Mouse (Mus musculus): ENCODE measurements around the gene Rimkla. TPM values are rescaled to one million over a fixed set of nuclear protein-coding genes. Genes with fewer than 3 reads are reported as not detected.

Rimkla gene
- total RNA-seq, 2 experiments from 2014 or later = 0.41 to 0.47 TPM

DNA sequence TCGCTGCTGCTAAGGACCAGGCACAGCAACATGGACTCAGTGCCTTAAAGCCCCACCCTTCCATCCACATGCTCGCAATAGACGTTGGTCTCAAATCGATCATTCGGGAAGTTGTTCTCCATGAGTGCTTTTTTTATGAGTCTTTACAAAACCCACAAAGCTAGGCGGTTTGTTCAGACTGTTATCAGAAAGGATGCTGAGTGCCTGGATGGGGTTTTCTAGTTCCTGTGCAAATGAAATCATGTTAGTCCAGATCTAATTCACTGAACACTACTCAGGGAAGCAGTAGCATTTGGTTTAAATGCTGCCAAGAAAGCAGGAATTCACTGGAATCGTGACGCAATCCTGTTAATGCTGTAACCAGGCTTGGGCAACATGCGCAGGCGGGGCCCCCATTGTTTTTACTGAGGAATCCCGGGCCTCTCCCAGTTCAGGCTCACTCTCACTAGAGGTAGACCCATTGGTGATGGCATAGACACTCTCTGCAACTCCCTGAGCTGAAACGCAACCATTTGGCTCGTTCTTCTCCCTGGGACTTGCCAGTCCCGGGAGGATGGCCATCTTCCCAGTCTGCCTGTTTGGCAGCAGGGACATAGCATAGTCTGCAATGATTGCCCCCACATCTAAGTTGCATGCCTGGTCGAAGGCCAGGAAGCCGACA is 24.6 kb downstream of the Rimkla start:
- DNase-seq = peak; percentile 18

DNA sequence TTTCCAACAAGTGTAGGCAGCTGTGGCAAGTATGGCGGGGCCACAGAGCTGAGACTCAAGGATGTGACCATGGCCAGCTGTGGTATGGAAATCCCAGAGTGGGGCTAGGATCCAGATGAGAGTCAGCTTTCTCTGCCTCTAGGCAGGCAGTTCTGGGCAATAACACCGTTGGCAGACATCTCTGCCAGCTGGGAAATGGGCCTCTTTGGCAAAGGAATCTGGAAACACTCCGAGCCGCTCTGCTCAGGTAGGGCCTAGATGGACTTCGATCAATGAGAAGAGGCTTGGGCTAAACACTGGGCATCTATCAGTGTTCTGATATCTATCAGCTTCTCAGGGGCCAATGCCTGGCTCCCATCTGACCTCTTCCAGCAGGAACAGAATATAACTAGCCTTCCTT is 26.6 kb downstream of the Rimkla start:
- DNase-seq = no peak

DNA sequence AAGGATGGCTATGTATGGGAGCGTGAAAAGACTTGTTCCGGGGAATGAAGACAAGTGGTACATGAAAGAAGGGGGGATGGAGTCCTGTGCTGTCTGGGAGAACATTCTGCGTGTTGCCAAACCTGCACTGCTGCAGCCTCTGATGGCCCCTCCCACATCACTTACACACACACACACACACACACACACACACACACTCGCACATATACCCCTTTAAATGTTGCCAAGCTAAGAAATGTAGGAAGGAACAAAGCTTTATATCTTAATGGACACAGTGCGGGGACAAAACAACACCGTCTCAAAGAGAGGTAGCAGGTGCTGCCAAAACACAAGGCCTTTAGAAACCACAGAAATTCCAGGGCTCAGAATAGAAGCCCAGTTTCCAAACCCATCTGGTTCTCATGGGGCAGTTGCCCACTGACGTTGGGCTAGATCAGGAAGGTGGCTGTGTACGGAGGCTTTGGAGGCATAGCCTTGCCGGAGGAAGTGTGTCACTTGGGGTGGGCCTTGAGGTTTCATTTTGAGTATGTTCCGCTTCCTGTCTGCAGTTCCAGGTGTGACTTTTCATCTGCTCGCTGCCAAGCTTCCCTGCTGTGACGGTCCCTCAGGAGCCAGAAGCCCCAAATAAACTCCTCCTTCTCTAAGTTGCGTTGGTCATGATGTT is 28.5 kb downstream of the Rimkla start:
- no peak for DNase-seq

DNA sequence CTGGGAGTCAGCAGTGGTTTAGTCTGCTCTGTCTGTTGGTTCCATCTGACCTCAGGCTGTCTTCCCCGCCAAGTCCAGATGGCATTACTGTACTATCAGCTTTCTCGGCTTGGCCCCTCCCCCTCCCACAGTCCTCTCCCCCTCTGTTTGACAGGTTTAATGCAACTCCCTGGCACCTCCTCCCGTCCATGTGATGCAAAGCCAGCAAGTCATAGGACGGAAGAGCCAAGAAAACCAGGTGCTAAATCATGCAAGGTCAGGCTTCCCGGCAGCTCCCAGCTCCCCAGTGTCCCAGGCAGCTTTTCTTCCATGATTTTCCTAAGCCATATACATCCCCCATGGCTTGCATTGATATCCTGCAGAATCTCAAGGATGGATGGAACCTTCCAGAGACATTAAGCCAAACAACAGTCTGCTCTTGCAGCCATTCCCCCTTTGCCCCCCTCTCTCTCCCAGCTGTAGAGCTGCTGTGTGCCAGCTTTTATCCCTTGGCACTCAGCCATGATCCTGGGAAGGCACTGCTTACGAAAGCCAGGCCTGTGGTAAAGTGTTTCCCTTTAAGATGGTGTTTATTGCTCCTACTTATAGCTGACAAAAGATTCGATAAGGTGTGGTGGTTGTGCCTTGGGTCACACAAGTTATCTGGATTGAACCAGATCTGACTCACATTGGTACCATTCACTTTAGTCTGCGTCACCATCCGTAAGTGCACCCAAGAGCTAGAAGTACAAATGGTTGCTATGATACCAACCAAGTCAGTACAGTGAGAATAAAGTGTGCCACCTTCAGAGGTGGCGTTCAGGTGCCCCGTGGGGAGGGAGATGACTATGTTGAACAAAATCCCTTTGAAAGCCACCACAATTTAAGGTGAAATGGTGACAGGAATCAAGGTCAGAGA is 29.3 kb downstream of the Rimkla start:
- peak; percentile 53 for DNase-seq

DNA sequence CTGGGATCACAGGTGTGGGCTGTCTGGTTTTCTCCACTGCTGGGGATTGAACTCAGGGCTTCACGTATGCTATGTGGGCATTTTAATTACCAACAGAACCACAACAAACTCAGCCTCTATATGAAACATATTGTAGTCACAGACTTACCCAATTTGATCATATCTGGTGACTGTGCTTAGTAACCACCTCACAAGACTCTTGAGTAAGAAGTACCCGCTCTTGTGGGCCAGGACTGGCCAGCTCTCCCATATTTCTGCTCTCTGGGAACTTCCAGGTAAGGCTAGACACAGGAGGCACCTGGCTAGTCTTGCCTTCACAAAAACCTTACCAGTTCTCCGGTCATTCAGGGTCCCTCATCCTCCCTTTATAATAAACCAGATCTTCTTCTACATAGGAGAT is 30.0 kb downstream of the Rimkla start:
- DNase-seq = no peak

DNA sequence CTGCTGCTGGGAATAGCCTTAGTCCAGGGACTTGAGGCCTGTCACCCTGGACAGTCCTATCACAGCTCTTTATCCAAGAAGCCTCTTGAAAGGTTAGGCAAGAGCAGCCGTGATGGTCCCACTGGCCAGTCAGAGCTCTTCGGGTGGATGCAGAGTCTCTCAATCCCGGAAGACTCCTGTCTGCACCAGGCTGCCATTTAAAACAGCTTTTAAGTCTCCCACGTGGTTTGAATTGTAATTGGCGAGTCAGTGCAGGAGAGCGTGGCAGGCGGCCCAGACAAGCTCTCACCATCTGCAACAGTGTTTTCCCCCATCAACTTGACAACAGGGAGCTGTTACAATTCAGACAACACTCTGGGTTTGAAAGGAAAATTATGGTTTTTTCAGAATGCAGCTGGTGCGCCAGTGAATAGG is 31.7 kb downstream of the Rimkla start:
- peak; percentile 44 for DNase-seq

DNA sequence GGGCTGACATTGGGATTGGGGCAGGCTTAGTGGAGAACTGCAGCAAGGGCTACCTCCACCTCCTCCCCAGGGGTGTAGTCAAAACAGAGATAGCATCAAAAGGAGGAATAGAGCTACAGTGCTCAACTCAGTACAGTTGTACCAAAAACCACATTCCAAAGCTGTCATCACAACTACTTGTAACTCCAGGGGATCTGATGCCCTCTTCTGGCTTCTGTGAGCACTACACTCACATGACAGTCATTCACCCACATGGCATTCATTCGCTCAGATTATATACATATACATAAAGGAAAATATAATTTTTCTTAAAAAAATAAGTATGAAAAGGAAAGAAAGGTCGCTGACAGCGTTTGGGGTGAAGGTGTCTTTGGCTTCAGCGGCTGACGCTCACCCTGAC is 32.1 kb downstream of the Rimkla start:
- DNase-seq = no peak

DNA sequence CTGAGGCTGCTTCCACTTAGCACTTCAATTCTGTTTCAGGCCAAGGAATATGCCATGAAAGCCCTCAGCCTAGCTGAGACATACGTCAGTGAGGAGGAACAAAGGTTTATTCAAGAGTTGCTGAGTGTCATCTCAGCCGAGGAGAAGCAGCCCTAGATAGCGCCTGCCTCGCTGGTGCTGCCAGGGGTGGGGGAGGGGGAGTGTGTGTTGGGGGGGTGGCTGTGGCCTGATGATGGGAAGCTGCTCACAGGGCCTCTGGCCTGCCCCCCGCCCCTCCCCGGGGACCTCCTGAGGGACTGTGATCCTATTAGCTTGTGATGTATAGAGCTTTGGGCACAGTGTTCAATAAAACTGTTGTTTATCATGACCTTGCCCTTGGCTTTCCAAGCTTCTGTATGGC is 38.9 kb downstream of the Rimkla start:
- DNase-seq = no peak

DNA sequence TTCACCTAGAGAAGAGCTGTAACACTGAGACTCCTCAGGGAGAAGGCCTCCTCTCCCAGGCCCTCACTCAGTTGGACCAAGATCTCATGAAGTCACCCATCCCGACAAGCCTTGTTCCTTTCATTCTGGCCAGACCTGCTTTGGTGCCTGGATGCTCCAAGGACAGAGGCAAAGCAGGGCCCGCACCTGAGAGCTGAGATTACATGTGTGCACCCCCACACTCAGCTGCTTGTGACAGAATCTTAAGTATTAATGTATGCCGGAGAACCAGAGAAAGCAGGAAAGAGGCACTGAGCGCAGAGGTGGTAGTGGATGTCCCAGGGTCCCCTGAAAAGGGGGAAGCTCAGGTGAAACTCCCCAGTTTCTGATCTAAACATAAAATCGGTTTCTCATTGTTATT is 39.3 kb downstream of the Rimkla start:
- no peak for DNase-seq

DNA sequence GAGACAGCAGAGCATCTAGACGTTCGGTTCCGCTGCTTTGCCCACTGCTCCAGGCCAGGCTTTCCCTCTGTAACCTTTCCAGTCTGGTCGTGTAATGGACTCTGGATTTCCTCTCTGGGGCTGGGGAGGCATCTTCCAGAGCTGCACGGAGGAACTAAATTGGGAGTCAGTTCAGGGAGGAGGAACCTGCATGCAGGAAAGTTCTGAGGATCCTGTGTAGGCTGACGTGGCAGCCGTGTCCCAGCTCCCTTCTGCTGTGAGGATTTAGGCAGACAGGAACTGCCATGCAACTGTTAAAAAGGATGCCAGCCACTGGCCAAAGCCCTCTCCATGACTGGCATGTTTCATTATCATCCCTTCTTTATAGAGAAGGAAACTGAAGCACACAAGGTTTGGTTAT is 42.0 kb downstream of the Rimkla start:
- DNase-seq = no peak

DNA sequence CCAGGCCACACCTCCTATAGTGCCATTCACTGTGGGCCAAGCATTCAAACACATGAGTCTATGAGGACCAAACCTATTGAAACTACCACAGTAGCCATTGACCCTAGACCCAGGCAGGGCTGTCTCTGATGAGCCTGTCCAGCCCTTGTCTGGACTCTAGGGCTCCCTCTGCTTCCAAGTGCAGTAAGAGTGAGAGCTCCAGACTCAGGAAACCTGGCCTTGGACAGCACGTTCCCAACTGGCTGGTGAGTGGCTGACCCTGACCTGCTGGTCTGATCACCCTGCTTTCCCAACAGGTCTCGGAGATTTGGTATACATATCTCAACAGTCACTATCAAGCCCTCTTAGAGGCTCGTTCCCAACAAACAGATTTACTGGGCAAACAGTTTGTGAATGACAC is 44.6 kb downstream of the Rimkla start:
- no peak for DNase-seq

DNA sequence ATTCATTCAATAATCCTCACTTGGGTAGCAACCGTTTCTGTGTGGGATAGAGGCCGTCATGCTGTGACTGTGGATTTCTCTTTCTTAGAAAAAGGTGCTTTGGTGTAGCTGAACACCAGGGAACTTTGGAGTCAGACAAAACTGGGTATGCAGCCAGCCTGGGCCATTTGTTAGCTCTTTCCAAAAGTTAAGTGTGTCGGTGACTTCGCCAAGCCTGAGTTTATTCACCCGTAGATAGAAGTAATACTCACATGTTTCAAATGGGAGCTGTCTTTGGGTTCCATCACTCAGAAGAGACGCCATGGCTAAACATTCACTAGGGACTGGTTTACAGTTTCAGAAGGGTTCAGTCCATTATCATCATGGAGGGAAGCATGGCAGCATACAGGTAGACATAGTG is 45.2 kb downstream of the Rimkla start:
- DNase-seq = no peak

DNA sequence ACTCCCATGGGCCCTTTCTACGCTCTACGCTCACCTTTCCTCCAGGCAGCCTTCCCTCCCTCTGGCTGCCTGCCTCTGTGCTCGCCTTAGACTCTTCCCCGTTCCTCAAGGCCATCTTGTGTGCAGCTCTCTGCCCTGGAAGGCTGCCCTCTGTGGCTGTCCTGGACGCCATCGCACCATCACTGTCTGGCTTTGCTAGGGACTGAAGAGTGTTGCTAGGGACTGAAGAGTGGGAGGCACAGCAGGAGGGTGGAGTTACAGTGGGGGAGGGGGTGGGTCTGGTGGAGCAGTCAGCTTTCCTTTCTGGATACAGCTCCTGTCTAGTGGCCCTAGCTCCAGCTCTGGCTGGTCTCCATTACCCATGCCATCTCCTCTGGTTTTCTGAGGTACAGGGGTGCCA is 49.9 kb downstream of the Rimkla start:
- no peak for DNase-seq

DNA sequence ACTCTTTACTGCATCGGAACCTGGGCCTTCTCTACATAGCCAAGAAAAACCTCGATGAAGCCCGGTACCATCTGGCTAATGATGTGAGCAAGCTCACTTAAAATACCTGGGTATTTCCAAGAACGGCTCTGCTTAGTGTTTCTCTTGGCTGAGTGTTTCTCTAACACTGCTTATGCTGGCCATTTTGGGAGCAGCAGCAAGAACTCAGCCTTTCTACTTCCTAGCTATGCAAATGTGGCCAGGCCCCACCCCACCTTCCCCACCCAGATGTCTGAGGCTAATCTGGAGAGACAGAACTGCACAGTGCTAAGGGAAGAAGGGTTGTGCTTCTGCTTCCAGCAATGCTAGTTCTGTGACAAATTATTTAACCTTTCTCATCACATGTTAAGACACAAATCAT is 50.6 kb downstream of the Rimkla start:
- no peak for DNase-seq

DNA sequence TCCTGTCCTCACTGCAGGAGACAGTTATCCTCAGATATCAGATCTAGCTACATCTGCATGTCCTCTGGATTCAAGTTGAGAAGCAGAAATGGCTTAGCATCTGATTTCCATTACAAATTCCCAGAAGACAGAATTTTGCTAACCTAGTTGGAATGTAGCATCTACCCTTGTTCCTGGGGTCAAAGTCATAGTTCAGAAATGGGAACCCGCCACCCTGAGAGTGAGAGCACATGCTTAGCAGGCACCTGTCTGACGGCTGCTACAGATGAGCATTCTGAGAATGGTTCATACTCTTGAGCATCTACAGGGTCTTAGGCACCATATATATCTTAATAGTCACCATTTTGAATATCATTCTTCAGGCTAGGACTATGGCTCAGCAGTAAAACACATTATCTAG is 54.5 kb downstream of the Rimkla start:
- no peak for DNase-seq

DNA sequence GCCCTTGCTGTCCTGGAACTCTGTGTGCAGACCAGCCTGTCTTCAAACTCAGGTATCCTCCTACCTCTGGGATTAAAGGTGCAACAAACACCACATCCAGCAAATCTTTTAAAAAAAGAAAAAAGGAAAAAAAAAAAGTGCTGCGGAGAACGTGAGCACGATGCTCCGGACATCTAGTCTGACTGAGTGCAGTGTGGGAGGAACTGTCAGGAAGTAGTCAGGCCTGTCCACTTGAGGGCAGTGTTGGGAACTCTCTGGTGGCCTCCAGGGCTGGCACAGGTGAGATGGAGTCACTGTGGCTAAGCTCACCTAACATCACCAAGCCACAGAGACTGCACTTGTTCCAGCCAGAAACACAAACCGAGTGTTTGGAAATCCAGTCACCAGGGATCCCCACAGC is 61.8 kb downstream of the Rimkla start:
- peak; percentile 47 for DNase-seq

DNA sequence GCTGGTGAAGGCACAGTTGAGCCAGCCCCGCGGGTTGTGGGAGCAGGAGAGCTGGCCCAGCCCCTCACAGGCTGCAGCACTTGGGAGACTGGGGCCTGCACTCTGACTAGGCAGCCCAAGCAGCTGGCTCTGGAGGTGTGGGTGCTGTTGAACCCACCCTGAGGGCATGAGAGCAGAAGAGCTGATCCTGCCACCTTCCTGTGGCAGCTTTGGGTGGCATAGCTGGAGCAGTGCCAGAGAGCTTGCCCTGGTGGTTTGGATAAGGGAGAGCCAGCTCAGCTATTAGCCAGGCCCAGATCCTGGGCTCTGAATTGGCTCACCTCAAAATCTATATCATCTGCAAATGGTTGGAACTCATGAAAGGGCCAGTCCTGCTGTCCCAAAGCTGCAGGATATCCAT is 64.7 kb downstream of the Rimkla start:
- no peak for DNase-seq

DNA sequence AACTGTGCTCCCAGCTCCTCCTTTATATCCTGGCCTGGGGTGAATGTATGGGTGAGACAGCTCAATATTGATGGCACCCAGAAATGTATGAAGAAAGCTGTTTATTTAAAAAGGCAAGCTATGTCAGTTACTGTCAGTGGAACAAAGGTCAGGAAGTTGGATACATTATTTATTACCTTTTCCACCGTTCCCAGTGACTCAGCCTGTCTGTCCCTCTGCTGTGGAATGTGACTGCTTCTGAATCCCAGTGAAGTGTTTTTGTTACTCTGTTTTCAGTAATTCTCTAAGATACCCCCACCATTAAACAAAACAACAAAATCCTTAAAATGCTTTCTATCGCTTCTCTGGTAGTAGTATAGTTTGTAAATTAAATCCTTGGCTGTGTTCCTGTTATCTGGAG is 66.8 kb downstream of the Rimkla start:
- no peak for DNase-seq

DNA sequence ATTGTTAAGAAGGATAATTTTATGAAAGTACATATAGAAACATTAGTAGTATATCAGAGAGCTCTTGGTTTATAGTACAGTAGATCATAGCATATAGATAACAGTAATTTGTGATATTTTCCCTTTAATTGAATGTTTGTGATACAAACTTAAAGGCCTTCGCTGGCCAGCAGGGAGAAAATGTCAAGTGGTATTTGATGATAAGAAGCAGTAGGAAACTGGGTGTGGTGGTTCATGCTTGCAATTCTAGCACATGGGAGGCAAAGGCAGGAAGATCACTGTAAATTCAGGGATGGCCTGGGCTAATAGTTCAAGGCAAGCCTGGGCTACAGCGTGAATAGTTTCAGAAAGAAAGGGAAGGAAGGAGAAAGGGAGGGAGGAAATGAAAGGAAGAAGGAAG is 67.4 kb downstream of the Rimkla start:
- no peak for DNase-seq

DNA sequence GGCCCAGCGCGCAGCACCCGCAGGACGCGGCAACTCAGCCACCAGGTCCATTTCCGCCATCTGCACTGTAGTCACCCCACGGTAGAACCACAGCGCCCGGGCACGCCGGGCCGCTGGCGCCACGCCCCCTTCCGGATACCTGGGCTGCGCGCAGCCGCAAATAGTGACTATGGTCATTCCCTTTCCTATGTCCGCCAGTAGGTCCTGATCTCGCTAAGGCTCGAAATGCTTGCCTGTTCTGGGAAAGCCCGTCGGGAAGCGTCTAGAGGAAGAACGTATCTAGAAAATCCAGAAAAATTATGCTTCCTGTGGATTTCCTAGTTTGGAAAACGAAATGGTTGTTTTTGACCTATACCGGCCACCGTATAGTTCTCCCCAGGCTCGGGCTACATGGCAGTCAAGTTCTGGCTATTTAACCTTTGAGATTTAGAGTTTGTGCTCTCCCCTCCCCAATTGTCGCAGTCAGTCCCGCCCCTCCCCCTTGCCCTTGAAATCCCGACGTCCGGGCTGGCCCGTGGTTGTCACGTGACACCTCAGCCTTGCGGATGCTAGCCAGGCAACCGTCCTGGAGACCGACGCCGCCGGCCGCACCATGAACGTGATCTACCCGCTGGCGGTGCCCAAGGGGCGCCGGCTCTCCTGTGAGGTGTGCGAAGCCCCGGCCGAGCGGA is 70.0 kb downstream of the Rimkla start, which contains the start of the genes Ppcs and Zmynd12:
Ppcs (minus strand) TSS at position 127 of the 671 bp plus-strand sequence.
Zmynd12 (plus strand) TSS at position 521 of the 671 bp plus-strand sequence.
- DNase-seq = peak; percentile 88

DNA sequence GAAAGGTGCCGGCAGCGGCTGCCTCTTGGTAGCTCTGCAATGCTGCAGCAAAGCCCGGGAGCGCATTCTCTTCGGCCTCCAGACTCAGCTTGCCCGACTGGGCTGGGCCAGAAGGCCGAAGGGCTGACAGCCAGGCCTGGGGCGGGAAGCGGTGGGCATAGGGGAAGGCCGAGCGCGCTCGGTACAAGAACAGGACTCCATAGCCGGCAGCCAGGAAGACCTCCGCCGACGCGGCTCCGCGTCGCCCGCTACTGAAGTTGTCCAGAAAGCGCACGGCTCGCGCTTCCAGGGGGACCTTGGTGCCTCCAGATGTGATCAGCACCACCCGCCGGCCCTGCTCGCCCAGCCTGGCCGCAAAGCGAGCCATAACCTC is 70.5 kb downstream of the Rimkla start:
- DNase-seq = peak; percentile 47

DNA sequence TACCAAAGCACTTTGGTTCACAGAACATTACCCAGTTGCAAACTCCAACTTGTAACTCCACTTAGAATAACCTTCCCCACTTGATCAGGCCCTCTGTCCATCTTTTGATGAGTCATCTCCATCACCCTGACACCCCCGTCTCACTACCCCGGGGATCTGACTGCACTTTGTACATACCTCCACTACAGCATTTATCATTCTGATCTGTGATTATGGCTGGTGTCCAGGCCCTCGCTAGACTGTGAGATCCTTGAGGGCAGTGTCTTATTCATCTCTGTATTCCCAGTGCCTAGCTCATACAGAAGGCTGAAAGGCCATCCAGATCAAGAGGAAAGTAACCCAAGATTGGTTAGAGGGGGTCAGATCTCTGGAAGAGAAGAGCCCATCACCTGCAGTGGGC is 71.2 kb downstream of the Rimkla start:
- no peak for DNase-seq

DNA sequence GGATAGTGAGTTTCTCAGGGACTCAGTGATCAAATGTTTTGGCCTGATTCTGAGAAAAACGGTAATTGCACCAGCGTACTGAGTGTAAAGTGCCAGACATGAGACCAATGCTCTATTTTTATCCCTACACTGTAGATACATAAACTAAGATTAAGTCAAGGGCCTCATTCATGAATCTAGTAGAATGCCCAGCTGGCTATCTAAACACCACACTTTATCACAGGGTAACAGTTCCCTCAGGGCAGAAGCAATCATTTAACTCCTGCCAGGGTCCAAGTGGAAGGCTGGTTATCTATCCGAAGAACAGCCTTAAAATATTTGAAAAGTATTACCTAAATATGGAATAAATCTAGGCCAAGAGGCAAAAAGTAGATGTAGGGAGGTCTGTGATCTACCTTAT is 74.5 kb downstream of the Rimkla start:
- no peak for DNase-seq

All from gastrocnemius, postnatal 10 days (tissue).